Mouse (Mus musculus): ENCODE results near the gene Snrnp25.
"Not testable (repeated sequence)": the region's sequence is repeated elsewhere in the genome, so short reads cannot be mapped to it uniquely, and the experiment has no call there.

Gene Snrnp25

DNA sequence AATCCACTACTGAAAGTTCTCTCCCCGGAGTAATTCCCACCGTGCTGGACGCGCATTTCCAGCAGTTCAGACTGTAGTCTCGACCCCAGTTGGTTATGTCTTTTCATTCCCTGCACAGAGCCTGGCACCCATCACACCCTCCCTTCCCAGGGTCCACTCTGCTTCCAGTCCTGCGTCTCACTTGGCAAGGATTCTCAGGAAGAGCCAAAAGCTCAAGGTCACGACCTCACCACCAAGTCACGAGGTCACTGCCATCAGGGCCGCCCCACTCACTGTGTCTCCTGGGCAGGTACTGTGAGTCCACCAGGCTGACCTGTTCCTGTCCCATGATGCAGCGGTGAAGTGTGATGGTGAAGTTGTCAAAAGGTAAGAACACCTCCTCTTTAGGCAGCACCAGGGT, 11.1 kb upstream of the Snrnp25 start:
- in situ Hi-C loops (cut with MboI, MseI), result no loop called here

DNA sequence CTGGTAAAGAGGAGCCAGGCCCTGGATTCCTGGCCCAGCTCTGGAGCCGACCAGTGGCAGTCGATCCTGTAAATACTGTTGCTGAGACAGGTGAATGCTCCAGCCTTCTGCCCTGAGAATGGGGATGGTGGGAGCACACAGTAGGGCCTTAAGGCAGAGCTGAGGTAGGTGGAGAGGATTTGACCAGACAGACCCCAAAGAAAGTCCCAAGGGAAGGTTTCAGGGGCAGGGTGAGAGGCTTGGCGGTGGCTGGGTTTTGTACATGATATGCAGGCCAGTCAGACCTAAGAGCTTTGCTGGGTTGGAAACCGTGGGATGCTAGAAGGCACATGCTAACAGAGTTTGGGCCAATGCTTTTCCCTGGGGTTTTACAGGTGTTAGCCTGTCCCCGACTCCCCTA, 10.6 kb upstream of the Snrnp25 start:
- in situ Hi-C loops (cut with MboI, MseI), result no loop called here

GRCm38 (mm10) chr11:32195867-32196540, 9.2 kb upstream of the Snrnp25 start:
- in situ Hi-C loops (cut with MboI, MseI), result no loop called here

DNA sequence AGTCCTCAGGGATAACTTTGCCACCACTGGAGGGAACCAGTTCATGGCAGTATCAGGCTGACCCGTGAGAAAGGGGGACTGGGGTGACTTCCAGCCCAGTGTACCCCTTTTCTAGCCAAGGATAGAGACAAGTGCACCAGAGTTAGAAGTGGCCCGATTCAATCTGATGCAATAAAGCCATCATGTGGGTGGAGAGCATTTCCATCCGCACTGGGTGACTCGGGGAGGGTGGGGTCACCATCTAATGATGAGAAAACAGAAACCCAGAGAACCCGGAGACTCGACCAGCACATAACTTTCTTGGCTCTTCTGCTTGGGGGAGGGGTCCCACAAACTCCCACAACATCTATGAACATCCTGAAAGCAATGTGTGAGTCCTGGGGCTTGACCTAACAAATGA, 8.5 kb upstream of the Snrnp25 start:
- in situ Hi-C loops (cut with MboI, MseI), result no loop called here

DNA sequence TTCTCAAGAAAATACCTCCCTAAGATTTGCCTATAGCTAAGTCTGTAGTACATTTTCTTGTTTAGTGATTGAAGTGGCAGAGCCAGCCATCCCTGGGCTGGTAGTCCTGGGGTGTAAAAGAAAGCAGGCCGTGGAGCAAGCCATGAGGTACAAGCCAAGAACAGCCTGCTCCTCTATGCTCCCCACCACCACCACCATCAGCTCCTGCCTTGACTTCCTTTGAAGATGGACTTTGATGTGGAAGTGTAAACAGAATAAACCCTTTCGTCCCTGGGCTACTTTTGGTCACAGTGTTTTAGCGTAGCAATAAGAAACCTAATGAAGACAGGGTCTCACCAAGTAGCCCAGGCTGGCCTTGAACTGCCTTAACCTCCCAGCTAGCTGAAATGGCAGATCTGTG, 7.4 kb upstream of the Snrnp25 start:
- in situ Hi-C loops (cut with MboI, MseI), result no loop called here

GRCm38 (mm10) chr11:32198256-32198955, 6.8 kb upstream of the Snrnp25 start:
- in situ Hi-C loops (cut with MboI, MseI), result no loop called here

GRCm38 (mm10) chr11:32199230-32199629, 6.0 kb upstream of the Snrnp25 start:
- in situ Hi-C loops (cut with MboI, MseI), result no loop called here

GRCm38 (mm10) chr11:32200075-32200601, 5.1 kb upstream of the Snrnp25 start, which contains the start of gene Il9r:
Gene Il9r, minus strand, starts transcription at chr11:32200279.
- in situ Hi-C loops (cut with MboI, MseI), result no loop called here

GRCm38 (mm10) chr11:32200992-32201391, 4.2 kb upstream of the Snrnp25 start:
- in situ Hi-C loops (cut with MboI, MseI), result not testable (repeated sequence)

GRCm38 (mm10) chr11:32201922-32202685, 3.1 kb upstream of the Snrnp25 start:
- in situ Hi-C loops (cut with MboI, MseI), result no loop called here

DNA sequence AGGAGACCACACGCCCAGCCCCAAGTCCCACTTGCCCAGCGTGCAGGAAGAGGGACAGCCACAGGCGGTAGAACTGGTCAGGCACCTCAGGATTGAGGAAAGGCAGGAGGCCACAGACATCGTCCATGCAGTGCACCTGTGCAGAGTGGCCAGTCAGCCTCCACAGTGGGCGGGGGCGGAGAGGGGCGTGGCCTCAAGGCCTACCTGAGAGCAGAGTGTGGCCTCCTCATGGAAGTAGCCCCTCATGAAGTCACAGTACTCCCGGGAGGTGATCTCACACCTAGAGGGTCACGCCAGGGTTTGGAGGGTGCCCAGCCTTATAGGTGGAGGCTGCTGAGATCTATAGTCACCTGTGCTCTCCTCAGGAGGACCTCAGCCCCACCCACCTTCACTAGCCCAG, 5.4 kb downstream of the Snrnp25 start:
- in situ Hi-C loops (cut with MboI, MseI), result no loop called here

GRCm38 (mm10) chr11:32215372-32216162, 10.4 kb downstream of the Snrnp25 start:
- in situ Hi-C loops (cut with MboI, MseI), result loop anchor here (5.0 kb wide), 2 partner anchors 33 to 87 kb away; partner anchors contain the start of gene Hbq1a

- in situ Hi-C loops (cut with MboI, MseI), result loop anchor here (5.0 kb wide), 2 partner anchors 35 to 85 kb away; partner anchors contain the start of gene Hbq1a
These were observed 11.6 kb downstream of the Snrnp25 start for GRCm38 (mm10) chr11:32216851-32217250.

DNA sequence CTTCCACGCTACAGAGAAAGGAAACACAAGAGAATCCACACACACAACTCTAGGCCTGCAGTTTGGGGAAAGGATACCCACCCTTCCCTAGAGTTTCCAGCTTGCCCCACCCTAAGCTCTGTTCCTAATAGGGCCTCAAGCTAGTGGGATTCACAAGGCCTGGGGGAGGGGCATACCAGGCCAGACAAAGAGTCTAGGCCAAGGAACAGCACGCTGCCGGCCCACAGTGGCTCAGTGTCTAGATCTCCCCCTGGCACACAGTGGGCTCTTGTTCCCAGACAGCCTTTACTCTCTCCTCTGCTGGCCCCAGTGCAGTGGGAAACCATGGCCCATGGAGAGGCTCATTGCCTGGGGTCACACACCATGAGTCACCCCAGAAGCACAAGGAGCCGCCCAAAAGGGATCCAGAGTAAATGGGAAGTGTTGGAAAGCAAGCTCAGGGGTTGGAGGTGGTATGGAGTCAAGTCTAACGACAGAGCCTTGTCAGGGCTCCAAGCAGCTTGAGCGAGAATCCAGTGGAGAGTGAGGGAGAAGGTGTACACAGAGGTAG, 13.4 kb downstream of the Snrnp25 start:
- in situ Hi-C loops (cut with MboI, MseI), result loop anchor here (5.0 kb wide), 2 partner anchors 36 to 84 kb away; partner anchors contain the start of gene Hbq1a

DNA sequence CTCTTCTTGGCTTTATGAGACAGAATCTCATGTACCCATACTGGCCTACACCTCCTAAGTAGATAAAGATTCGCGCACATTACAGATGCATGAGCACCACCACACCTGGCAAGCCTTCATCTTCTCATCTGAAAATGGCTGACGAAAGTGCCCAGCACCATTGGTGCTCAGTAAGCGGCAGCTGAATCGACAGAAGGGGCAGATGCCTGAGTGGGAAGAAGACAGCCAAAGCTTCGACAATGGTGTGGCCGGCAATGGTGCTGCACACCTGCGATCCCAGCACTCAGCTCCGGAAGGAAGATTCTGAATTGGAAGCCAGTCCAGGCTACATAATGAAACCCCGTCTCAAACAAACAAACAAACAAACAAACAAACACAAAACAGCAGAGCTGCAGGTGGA, 14.1 kb downstream of the Snrnp25 start:
- in situ Hi-C loops (cut with MboI, MseI), result loop anchor here (5.0 kb wide), 2 partner anchors 37 to 83 kb away; partner anchors contain the start of gene Hbq1a

GRCm38 (mm10) chr11:32220607-32221224, 15.5 kb downstream of the Snrnp25 start:
- in situ Hi-C loops (cut with MboI, MseI), result no loop called here

DNA sequence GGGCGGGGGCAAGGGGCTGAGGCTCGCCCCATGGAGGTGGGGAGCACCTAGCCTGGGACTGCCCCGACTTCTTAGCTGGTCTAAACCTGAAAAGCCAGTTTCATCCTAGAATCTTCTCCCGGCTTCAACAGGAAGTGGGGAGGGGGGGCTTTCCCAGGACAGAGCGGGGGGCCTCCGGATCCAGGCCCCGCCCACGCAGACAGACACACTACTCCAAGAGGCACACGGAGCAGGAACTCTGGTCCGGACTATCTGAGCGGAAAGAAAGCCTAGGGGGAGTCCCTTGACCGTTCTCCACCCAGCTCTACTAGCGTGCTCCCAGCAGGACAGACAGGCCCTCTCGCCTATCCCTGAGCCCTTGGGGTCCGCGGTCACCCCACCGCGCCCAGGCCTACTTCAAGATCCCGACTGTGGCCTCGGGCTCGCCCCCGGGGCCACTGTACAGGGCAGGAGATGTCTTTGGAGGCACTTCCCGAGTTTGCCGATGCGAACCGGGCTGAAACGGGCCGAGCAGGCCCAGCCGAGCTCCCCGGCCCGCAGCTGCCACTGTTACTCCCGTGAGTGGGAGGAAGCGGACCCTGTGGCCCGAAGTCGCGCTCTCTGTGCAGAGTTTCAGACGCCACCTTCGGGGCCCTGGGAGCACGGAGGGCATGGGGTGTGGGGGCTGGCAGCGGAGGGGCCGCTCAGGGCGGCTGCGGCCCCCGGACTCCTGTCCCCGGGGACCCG, 16.2 kb downstream of the Snrnp25 start:
- in situ Hi-C loops (cut with MboI, MseI), result no loop called here

DNA sequence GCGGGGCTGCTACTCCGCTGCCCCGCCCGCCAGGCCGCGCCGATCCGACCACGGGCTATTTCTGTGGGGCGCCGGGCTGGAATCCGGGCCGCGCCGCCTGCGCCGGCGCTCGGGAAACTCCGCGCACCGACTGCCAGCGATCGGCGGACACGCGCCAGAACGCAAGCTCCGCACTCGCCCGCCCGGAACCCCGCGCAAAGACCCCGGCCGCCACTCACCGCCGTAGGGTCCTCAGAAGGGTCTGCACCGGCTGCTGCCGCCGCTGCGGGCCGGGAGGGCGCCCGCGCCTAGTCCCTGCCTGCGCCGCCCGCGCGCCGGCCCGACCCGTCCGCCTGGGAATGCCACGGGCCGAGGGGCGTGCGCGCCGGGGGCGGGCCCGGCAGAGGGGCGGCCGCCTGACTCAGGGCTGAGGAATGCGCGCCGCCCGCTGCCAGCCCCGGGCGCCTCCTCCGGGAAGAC, 16.8 kb downstream of the Snrnp25 start, which contains the start of gene Rhbdf1:
Rhbdf1 (minus strand) TSS at position 350 of the 459 bp plus-strand sequence.
- in situ Hi-C loops (cut with MboI, MseI), result no loop called here

GRCm38 (mm10) chr11:32222570-32223194, 17.5 kb downstream of the Snrnp25 start:
- in situ Hi-C loops (cut with MboI, MseI), result no loop called here
